Mouse (Mus musculus) CD4-positive, CD25-positive, alpha-beta regulatory T cell (primary cell): Measurements from ENCODE around the gene Cct7. TPM values are rescaled to one million over a fixed set of nuclear protein-coding genes. Genes with fewer than 3 reads are reported as not detected.

Source experiments
- polyA plus RNA-seq: library from polyadenylated mRNA; unstranded; fragments of 100-300 nt; shearing (Covaris generic); gene quantifications from one replicate; pipeline ENCODE4 v1.2.1, GENCODE M21; 2017

Gene Cct7
- 290 TPM for polyA plus RNA-seq

DNA sequence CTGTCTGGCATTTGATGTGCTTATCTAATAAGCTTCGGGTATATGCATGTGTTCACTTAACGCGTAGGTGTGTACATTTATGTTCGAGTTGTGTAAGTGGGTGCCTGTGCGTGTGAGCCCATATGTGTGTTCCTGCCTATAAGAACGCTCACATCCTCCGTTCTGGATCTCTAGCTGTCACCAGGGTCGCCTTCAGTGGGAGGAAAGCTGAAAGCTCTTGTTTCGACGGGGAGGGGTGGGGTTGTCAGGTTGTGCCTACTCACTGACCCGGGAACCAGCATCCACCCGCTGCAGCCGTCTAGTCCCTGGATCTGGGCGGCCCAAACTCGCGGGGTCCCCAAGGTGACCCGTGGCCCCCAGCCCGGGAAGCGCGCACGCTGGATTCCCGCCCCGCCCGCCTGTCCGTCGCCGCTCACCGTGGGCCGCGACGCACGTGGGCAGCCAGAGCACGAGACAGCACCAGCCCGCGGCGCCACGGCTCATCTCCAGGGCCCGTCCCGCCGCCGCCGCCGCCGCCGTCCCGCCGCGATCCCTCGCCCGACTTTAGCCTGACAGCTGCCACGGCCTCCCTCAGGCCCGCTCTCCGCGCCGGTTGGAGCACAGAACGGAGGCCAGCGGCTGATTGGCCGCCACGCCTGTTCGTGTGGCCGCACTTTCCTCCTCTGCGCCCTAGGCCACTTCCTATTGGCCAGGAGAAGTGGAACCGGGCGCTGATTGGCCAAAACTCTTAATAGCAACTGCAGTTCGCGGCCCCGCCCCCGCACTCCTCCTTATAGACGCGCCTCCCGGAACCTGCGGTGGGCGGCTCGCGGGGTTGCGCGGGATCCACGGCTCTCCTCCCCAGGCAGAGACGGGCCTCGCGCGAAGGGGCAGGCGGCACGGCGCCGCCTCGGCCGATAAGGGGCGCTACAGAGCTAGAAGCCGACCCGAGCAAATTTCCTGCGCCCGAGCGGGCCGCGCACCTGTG, at the start of gene Cct7:
Gene Cct7 (plus strand): TSS at position 818 of the 967 bp plus-strand sequence.

DNA sequence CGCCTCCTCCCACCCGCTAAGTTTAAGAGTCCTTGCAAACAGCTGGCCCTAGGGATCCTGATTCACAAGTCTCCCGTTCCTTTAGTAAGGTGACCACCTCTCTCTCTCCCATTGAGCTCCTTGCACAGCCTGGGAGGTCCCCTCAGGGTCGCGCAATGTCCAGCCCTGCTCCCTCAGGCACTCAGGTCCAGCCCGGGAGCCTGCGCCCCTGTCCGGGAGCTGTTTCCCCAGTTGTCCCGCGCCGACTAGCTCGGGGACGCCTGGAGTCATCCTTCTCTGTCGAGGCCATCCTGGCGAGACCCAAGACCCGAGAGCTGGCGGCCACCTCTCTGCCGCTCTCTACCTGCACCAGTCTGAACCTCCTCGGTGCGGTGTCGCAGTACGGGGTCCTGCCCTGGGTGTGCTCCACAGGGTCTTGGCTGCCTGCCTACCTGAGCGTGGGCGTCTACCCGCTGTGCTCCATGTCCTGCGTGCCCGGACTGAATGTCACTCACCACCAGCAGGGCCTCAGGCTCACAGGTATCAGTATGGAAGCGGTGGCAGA, 27.4 kb upstream of the Cct7 start, which contains the start of gene Noto:
Gene Noto (plus strand): TSS at position 51 of the 544 bp plus-strand sequence.

DNA sequence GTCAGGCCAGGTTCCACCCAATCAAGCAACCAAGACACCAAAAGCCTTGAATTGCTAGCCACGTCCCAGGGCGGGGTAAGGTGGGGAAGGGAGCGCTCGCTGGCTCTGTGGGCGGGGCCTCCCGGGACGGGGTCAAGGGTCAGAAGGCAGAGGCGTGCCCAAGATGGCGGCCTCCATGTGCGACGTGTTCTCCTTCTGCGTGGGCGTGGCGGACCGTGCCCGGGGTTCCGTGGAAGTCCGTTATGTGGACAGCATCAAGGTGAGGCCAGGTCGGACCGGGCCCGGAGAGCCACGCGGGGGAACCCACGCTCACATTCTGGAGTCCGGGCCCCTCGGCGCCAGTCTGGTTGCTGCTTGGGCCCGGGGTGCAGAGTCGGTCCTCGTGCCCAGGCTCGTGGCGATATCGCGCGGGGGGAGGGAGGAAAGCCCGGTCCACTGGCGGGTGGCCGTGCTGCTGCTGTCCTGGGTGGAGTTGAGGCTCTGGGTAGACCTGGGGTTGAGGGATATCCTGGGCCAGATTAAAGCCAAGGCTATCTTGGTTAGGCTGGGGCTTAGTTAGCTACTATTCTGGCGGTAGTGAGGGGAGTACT, 19.4 kb upstream of the Cct7 start, which contains the start of gene Smyd5:
Gene Smyd5 (plus strand): TSS at position 148 of the 590 bp plus-strand sequence.

DNA sequence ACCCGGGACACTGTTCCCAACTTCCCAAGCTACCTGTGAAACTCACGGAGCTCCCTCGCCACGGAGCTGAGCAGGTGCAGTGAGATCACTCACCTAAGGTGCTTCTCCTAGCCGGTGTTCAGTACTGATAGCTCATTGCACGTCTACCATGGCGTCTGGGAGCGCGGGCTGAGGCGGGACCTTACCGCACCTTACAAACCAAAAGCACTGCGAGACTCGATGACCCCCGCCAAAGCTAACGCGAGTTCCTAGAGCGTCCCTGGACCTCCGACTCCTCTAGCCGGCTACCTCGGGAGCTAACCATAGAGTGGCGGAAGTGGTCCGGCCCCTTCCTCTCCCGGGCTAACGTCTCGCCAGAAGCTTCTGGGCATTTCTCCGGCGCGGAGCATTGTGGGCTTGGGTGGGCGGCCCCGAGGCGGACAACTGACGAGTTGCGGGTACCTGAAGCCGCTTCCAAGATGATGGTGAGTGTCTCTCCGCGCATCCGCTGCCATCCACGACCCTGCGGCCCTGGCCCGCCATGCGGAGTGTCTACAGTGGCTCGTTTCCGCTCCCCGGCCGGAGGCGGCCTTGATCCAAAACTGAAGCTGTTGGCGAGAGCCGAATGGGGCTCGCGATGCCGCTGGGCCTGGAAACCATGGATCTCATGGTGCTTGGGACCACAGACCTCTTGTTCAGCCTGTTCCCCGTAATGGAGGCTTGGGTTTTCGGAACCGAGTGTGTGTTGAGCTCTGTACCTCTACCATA, 523 bp downstream of the Cct7 start, which contains the start of gene Pradc1:
Gene Pradc1 (minus strand): TSS at position 307 of the 747 bp plus-strand sequence.

DNA sequence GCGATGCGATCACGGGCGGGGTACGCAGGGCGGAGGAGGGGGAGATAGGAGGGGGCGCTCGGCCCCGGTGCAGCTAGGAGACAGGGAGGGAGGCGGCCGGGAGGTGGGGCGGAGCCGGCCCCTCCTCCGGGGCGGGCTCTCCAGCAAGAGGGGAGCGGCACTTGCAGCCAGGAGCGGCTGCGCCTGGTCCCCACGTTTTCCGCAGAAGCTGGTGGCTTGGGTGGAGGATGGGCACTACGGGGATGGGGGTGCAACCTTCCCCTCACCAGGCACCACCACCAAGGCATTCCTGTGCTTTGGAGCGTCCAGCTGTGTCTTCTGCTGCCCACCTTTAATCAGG, 51.6 kb downstream of the Cct7 start, which contains the start of gene Fbxo41:
Gene Fbxo41 (minus strand): TSS at position 84 of the 340 bp plus-strand sequence.

DNA sequence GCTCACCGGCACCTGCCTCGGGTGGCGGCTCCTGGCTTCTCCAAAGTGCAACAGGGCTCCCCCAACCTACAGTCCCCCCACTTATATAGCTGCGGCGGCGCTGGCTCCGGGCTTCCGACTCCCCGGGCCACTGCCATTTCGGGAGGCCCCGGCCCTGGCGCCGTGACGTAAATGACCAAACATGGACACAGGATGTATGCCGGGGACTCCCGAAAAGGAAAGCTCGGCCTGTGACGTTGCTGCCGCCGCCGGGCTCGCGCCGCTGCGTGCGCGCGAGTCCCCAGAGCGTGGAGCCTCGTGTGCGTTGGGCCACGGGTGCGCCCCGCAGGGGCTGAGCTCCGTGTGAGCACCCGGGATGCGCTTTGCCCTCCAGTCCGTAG, 62.2 kb downstream of the Cct7 start, which contains the start of gene Egr4:
Gene Egr4 (minus strand): TSS at position 59 of the 380 bp plus-strand sequence.

Other genes with a start within 250 kb of the Cct7 start
- gene Sfxn5, start 118.1 kb upstream of the Cct7 start, polyA plus RNA-seq, result 1.0 TPM
- 0.67 TPM for gene Rab11fip5, start 76.9 kb upstream of the Cct7 start, polyA plus RNA-seq
- gene Noto, start 27.6 kb upstream of the Cct7 start, polyA plus RNA-seq, result not detected
- 50.5 TPM for gene Smyd5, start 19.5 kb upstream of the Cct7 start, polyA plus RNA-seq
- gene Pradc1, start 456 bp downstream of the Cct7 start, polyA plus RNA-seq, result 22.9 TPM
- 0.39 TPM for gene Fbxo41, start 51.5 kb downstream of the Cct7 start, polyA plus RNA-seq
- 0.41 TPM for gene Egr4, start 62.1 kb downstream of the Cct7 start, polyA plus RNA-seq
- gene Alms1, start 136.0 kb downstream of the Cct7 start, polyA plus RNA-seq, result 1.7 TPM